Mouse (Mus musculus) layer of hippocampus, adult 9-10 months (tissue): Measurements from ENCODE around the gene Pmf1.
A peak's percentile ranks its signal among the peaks of the same experiment; 100 is the strongest.

Experiments
- DNase-seq: peaks from one replicate; pipeline ENCODE4 v3.0.0; 2022; ENCODE audit warnings: low spot score

Gene Pmf1

DNA sequence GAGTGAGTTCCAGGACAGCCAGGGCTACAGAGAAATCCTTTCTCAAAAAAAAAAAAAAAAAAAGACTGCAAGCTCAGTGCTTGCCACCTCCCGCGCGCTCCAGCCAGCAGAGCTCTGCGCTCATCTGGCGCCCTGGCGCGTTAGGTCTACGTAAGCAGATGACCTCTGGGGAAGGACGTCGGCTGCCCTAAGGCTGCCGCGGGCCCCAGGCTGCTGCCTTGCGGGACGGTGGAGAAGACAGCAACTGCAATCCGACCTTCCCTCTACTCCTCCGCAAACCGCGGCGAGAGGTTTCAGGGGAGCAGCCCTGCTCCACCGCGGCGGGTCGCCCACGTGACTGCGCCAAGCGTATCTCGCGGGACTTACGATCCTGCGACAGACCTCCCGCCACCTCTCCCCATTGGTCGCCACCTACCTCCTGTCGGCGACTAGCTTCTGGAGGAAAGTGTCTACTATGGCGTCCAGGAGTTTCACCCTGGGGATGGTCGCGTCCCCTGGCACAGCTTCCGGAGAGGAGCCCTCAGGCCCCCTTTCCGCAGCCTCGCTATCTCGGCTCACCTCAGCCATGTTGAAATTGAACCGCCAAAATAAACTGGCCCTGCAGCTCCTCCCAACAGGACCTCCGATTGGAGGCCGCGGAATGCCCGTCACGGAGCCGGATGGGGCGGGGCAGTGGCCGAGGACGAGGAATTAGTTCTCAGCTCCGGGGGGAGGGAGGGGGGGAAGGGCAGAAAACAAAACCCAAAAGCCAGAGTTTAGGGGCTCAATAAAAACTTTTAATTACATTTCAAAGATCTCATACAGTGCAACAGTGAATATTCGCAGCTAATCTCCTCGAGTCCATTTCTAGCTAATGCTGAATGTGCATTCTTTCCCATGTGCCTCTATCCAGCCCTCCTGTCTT is at the start of gene Pmf1:
Pmf1 (minus strand) TSS at position 591 of the 904 bp plus-strand sequence.
- DNase-seq, result peak; percentile 80

DNA sequence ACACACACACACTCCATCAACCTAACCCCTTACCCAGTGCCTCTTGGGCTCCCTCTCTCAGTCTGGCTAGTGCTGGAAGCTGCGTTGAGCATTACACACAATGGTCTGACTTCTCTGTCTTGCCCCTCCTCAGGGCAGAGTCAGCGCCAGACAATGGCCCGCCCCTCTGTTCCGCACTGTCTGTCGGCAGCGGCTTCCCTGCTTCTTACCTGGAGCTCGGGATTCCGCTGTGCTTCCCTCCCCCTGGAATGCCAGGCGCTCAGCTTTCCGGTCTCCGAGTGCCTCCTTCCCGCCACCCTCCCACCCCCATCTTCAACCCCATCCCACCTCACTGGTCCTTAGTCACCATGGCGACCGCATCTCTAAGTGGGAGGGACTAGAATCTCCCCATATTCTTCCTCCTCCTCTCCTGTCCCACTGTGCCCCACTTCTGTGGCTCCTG is 48.7 kb upstream of the Pmf1 start:
- DNase-seq, result no peak

DNA sequence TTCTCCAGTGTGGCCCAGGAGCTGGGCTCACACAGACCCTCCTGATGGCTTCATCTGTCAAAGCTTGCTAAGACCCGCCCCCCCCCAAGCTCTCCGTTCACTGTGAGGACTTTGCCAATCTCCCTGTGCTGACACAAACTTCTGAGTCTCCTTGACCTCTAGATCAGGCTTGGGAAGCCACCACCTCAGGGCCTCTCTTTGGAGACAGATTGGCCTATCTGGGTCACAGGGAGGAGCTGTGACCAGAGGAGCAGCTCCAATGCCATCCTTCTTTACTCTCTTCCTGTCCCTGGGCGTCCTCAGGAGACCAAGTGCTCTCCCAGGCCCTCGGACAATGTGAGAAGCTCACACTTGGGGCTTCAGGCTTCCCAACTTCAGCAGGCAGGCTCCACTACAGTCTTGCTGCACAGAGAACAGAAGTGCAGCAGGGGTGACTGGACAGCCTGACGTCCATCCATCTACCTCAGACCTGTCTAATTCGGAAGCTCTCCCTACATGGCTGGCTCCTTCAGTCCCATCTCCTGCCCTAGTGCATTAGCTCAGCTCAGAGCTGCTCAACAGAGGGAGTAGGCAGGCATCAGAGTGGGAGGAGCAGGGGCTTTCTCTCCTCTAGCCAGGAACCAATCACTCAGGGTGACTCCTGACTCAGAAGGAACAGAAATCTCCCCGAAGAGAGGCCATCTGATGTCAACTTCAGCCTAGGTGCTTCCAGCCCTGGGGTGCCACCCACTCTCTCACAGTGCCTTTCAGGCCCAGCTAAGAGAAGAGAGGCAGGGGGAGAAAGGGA is 46.8 kb upstream of the Pmf1 start:
- no peak for DNase-seq

DNA sequence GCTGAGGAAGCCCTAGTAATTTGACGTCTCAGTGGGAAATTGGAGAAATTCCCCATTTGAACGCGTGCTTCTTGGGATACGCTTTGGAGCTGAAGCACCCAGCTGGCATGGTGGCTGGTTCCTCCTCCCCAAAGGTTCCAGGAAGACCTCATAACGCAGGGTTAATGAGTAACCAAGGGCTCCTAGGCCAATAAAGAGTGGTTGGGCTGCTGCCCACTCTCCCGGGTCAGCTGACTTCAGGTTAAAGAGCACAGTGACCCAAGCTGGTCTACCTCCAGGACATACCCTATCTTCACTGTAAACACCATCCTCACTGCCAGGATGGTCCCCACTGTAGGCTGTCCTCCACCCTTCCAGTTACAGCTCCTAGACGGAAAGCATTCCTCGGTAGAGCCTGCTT is 46.2 kb upstream of the Pmf1 start:
- no peak for DNase-seq

DNA sequence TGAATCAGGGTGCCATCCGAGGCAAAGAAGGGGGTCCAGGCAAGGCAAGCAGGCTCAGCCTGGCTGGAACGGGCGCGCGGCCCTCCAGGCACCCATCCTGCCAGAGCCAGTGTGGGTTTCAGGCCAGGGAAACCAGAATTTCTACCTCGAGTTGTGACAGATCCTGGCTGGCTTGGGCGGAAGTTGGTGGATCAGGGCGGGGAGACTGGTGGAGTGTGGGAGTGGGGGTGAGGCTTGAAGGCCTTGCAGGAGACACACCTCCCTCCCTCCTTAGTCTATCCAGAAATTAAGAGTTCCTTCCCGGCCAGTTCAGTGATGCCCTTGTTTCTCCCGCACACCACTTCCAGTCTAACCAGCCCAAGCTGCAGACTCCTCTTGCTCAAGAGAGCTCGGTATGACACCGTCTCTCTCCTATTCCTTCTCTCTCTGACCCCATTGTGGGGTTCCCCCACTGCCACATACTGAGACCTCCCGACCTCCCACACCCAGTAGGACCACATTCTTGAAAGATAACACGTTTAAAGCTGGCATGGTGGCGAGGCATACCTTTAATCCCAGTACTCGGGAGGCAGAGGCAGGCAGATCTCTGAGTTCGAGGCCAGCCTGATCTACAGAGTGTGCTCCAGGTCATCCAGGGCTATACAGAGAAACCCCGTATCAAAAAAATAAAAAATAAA is 45.6 kb upstream of the Pmf1 start:
- no peak for DNase-seq

DNA sequence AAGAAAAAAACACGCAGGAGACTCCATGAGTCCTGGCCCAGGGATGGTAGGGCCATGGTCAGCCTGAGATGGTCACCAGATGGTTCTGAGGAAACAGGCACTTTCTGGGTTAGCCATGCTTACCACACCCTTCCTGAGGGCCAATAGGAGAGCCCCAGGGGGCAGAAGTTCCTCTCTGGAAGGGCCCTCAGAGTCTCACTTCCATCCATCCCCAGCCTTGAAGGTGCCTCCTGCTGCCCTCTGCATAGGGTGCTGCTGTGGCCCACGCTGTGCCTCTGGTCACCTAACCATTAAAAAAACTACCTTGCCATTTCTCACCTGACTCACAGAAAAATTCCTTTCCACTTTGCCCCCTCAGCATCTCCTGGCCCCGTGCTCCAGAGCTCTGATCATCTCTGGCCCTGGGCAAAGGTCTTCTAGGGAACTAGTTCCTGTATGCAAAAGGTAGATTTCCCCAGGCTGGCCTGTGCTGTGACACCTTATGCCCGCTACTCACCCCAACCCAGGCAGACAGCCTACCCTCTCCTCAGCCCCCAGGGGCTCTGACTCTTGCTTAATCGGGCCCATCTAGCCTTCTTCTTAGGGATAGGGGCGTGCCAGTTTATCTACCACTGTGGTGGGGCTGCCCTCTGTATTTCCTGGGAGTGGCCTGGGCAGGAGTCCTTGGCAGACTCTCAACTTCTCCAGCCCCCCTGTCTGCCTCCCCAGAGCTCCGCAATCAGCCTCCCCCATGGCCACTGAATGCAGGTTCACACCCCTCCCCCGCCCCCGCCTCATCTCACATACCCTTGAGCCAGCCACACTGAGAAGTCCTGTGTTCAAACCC is 44.8 kb upstream of the Pmf1 start:
- no peak for DNase-seq

DNA sequence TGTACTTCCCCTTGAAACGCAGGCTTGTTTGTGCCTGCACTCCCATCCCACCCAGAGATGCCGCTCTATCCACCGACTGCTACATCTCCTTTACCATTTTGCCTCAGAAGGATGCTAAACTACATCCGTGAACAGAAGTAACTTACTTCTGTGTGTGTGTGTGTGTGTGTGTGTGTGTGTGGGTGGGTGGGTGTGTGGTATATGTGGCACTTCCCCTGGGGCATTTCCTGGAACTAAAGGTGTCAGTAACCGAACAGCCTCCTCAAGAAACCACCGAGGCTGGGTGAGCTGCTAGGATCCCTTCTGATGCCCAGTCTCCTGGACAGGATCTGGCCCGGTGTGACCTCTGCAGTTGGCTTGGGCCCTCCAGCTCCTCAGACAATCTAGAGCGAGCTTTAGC is 43.9 kb upstream of the Pmf1 start:
- DNase-seq, result no peak

DNA sequence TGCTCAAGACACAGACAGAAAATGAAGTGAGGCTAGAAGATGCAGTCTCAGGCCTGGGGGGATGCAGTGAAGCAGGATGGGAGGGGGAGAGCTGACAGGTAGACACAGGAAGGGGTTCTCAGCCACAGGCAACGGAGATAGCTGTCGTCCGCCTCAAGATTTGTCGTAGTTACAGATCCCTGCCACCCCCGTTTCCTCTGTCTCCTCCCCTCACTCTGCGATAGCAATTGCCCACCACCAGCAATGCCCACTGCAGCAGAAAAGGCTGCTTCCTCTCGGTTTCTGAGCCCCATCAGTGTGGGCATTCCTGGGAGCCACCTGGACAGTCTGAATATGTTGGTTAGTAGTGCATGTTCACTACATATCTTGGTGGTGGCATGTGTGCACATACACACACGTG is 43.2 kb upstream of the Pmf1 start:
- no peak for DNase-seq

DNA sequence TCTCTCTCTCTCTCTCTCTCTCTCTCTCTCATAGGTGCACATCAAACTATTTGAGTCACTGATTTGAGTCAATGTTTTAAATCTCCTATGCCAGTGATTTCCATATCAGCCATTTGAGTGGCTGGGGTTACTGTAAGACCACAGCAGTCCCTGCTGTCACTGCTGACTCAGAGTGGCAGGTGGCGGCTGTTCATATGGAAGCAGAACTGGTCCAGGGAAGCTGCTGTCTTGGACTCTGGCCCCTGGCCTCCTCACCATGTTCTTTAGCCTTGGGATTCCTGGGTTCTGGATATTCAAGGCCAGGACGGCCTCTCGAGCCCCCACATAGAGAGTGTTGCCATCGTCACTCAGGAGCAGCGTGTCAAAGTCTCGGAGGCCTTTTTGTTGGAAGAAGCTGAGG is 42.6 kb upstream of the Pmf1 start:
- DNase-seq, result no peak

DNA sequence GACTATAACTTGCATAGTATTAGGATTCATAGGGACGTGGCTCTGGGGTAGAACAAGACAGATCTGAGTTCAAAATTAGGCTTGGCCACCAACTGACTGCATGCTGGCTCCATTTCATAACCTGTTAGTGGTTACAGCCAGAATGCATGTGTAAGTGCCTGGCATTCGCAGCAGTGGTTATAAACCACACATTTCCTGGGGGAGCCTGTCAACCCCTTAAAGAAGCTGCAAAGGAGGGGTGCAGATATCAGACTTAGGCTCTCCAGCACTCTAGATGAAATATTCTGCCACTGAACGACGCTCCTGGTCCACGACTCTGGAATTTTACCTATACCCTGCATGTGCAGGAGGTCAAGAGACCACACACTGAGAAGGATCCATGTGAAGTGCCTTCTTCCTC is 42.1 kb upstream of the Pmf1 start:
- no peak for DNase-seq

DNA sequence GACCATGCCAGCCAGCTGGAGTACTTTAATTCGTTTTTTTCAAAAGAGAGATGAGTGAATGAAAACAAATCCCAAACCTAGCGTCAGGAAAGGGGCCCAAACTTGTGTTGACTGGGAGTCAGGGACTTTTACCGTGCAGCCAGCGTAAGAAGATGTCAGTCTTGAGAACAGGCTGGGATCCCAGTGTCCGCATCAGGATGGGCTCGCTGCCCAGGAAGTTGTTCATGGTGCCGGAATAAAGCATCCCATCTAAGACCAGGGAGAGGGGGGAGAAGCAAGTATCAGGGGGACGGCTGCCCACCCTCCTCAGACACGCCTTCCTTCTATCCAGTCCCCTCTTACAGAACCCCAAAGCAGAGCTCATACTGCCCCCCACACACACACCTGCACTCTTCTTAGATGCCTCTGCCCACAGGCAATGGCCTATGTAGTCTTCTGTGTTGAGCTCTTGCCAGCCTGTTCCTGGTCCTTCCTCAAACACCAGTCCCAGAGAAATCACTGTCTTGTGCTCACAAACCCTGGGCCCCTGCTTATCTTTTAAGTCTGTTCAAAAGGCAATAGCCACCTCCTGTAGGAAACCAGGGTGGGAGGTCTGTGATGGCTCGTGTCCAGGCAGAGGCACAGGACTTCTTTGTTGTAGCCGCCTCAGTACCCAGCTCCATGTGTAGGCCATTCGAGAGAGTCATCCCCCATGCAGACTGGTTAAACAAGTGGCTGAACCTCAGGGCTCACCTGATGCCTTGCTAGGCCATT is 40.4 kb upstream of the Pmf1 start:
- DNase-seq, result no peak

DNA sequence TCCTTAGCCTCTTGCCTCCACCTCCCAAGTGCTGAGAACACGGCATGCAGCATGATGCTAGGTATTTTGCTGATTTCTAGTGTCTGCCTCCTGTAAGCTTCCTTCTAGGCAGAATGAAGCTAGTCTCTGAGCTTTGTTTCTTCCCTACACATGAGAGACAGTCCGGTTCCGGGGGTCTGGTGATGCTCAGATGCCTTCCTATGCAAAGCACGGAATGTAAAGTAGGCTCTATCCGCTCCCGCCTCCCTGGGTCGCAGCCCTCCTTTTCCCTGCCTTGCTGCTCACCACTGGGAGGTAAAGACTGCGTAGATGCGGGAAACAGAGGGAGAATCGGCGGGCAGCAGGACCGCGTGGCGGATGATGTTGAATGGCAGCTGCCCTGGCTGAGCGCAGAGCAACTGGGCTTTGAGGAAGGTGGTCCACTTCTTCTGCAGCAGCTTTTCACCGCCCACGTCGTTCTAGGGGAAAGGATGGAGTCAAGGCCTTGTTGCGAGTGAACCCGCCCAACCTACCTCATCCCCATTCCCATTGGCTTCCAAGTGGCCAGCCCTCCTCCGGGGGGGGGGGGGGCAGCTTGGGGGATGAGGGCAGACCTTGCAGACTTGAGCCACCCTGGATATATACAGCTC is 39.4 kb upstream of the Pmf1 start:
- DNase-seq, result no peak

DNA sequence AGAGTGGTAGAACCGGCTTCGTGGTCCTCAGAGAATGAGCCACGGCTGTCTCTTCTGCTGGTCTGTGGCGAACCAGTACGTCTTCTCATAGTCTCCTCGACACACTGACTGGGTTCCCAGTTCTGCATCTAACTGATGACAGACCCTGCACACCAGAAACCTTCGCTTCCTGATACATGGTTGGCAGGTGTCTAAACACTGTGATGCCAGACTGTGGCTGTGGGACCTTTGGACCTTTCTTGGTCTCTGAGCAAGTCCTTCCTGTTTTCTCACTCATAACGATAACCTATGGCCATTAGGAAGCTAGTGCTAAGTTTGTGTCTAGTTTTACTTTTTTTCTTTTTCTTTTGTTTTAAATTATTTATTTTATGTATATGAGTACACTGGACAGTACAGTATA is 38.3 kb upstream of the Pmf1 start:
- no peak for DNase-seq

DNA sequence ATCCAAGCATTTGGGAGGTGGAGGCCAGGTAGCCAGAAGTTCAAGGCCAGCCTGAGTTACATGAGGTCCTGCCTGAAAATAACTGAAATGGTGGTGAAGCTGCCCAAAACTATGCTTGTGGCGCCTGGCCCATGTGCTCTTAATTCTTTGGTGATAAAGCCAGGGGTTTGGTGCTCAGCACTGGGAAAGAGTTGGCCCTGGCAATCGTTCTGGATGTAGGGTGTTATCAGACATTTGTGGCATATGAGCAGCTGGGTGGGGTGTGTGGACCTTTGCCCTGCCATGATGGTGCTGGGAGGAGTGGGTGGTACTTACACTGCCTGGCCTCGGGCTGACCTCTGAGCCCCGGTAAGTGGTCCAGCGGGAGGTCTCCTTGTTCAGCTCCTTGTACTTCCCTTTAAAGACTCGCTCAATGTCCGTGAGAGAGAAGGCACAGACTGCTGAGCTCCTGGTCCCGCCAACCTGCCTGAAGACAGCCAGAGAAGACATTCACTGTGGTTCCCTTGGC is 37.6 kb upstream of the Pmf1 start:
- no peak for DNase-seq

DNA sequence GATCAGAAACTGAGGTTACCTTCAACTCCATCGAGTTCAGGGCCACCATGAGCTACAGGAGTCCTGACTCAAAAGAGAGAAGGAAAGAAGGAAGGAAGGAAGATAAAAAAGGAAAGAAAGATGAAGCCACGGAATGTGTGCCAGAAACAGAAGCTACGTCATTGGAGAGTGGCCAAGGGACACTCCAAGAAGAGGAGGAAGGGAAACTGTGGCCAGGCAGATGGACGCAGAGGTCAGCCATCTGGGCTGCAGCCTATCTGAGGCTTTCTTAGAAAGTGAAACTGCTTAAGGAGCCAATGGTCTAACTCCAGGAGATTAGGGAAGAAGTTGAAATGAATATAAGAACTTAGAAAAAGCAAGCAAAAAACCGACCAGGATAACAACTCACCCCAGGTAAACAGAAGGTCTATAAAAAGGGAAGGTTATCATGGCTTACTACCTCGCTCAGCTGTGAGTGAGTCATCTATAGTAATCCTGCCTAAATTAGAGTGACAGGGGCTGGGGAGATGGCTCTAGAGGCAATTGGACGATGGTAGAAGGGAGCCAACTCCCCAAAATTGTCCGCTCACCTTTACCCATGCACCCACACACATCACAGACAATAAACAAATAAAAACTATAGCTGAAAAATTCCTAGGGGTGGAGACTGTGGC is 36.5 kb upstream of the Pmf1 start:
- DNase-seq, result no peak

DNA sequence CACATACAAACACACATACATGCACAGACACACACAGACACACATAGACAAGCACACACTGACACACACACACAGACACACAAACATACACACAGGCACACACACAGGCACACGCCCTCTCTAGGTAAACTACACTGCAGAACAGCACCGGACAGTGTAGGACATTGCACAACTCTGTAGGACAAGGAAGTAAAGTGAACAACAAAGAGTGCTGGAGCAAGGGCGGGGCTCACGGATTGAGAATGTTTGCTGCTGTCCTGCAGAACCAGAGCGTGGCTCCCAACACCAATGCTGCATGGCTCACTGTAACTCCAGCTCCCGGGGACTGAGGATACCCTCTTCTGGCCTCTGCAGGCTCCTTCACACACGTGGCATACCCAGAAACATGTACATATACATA is 32.8 kb upstream of the Pmf1 start:
- DNase-seq, result no peak

DNA sequence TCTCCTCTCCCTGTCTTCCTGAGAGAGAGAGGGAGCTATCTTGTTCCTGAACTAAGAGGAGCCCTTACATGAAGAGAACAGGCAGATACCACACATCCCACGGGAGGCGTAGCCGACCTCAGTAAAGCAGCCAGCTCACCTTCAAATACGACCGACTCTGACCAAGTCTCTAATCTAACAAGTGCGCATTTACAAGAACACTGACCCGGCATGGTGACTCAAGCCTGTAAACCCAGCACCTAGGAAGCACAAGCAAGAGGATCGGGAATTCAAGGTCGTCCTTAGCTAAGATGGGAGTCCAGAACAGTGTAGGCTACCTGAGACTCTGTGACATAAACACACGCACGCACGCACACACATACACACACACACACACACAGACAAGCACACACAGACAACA is 32.4 kb upstream of the Pmf1 start:
- no peak for DNase-seq

DNA sequence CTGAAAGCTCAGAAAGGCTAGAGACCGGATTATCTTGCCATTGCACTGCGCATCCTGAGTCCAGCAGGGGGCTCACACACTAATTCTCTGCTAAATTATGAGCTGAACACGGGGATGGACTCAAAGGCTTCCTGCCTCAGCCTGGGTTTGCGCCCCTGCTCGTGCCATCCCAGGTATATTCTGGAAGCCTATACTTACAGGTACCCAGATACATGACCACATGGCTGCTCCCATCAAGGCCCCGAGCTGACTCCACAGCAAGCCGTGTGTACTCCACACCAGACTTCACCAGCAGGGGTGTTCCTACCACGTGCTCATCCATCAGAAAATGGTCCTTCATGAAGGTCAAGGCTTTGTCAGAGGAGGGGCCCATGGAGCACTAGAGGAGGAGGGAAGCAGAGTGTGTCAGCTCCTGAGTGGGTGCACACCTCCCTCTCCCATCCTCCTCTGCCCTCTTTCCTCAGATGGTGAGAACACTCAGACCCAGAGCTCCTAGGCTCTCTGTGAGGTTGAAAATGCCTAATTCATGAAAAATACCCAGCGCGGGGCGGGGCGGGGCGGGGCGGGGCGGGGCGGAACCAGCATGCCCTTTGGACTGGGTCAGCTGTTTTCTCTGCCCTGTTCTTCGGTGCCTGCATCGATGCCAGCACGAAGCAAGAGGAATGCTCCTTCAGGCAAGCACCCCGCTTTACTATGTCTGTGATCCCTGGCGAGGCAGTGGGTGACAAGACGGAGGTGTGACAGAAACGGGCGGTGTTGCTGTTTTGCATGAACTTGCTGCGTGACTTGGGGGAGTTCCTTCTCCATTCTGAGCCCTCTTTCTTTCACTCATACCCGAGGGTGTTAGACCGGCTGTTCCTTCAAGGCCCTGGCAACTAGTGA is 30.6 kb upstream of the Pmf1 start:
- DNase-seq, result no peak

DNA sequence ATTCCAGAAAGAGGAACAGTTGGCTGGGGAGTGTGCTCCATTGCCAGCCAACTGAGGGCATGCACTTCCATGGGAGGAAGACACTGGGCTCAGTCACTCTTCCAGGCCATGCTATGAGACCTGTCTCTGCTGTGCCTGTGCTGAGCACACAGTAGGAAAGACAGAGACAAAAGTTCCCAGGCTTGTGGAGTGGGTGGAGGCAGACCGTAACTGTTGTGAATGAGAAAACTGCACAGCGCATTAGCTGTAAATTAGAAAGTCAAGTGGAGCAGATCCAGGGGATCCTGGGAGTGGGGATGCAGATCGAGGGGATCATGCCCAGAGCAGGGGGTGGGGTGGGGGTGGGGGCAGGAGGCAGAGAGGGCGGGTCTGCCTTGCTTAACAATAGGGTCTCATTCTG is 29.5 kb upstream of the Pmf1 start:
- no peak for DNase-seq
